Mouse (Mus musculus): ENCODE measurements around the gene Wdr48.

Wdr48 gene

DNA sequence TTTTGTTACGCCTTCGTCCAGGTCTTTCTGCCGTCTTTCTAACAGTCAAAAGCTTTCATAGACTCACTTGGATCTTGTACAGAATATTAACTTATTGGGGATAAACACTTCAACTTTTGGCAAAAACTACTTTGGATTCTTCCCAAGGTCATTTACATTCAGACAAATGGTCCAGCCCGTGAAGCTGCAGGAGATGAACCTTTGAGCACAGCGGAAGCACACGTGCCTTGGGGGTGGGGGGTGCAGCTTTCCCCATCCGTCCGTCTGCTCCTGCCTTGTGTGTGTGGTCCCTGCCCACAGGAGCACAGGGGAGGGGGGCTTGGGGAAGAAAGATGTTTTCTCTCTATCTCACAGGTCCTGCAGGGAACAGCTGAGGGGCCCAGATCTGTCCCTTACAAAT is 31.1 kb downstream of the Wdr48 start:
- no peak for DNase-seq

DNA sequence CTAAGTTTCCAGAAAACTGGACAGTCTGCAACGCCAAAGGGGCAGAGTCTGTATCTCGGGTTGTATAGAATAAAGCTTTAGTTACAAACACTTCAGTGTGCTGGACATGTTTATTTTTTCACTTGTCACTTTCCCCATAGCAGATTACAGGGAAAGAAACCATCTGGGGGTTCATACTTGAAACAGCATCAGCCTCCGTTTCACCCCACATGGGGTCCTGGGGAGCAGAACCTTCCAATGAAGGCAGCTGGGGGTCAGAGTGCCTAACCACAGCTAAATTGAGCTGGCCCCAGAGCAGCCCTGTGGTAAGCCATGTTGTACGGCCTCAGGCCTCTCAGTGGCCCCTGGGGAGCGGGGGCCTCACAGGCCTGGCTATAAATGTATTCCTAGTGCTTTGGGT is 31.8 kb downstream of the Wdr48 start:
- DNase-seq, result no peak

DNA sequence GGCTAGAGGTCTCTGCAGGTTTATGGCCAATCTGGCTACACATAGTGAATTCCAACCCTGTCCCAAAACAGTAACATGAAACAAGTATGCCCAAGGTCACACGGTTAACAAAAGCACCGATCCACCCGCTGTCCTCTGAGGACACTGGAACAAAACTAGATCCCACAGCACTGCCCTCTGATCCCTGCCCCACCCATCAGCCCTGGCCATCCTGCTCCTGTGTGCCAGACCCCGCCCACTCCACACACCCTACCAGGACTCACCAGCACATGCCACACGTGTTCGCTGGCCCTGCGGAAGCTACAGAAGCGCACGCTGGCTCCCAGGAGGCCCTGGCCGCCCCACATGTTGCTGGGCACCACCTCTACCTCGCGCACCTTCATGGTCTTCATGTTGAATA is 37.7 kb downstream of the Wdr48 start:
- DNase-seq, result no peak

DNA sequence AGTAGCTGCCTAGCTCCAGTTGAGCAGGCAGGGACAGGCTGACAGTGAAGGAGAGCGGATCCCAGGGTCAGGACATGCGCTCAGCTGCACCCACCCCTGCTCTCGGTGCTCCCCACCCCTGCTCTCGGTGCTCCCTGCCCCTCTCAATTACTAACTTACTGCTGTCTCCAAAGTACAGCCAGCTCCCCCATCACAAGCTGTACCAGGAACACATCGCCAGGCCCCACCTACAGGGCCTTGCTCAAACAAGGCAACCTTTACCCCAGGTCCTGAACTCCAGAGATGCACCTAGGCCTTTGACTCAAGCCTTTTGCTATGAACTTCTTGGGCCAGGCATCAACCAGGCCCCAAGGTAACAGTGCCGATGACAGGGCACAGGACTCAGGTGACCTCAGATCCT is 39.0 kb downstream of the Wdr48 start:
- no peak for DNase-seq

DNA sequence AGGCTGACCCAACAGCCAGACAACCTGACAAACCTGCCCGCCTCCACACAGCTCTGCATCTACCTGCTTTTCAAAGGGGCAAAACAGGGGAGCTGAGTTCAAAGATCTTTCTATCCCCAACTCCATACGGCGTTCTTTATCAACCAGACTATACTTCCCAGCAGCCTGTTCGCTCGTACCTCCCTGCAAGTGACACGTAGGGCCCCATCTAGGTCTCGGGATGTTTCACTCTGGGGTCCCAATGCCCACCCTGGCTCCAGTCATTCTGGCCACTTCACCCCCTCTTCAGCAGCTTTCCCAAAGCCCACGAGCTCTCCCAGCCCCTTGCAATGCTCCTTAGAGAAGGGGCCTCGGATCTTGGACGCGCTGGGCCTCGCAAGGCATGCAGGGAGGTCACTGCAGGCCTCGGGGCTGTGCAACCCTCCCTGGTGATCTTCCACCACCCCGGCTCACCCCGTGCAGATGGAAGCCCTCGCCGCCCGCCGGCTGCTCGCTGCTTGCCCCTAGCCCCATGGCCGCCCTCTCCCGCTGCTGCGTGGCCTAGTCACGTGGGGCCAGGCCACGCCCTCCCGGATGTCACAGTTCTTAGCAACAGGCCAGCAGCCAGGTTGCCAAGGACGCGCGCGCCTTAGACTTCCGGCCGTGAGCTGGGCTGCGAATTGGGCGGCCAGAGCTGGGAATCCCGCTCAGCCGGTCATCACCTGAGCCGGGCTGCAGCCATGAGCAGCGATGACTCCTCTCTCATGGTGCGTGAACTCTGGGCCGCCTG is 42.5 kb downstream of the Wdr48 start, which contains the start of the genes Gorasp1 and Ttc21a:
Gene Gorasp1 (minus strand): TSS at position 561 of the 769 bp plus-strand sequence.
Gene Ttc21a (plus strand): TSS at position 602 of the 769 bp plus-strand sequence.
- peak; percentile 97 for DNase-seq

DNA sequence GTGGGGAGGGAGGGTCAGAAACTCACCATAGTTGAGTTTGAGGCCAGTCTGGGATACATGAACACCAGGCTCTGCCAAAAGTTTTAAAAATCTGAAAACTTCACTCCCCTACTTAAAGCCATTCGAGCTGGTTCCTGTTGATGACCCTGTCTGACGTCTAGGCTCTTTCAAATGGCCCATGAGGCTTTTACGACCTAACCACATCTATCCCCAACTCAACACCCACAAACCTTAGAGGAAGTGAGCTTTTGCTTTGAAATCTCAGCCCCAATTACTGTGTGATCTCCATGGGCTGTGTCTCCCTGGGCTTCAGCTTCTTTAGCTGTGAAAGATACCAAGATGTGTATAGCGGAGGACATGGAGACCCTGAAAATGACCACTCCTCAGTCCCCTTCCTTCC is 43.8 kb downstream of the Wdr48 start:
- DNase-seq, result no peak

DNA sequence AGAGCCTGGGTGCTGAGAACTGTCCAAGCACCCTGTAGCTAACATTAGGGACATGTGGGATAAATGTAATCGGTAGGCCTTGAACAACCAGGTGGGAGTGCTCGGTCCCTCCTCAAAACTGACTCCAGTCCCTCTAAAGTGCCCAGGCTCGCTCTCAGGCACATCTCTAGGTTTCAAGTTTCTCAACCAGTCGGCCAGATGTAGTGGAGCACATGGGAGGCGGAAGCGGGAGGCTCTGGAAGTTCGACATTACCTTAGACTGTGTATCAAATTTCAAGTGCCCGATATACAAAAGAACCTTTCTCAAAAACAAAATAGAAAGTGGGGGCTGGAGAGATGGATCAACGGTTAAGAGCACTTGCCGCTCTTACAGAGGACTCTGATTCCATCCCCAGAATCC is 45.0 kb downstream of the Wdr48 start:
- DNase-seq, result no peak

DNA sequence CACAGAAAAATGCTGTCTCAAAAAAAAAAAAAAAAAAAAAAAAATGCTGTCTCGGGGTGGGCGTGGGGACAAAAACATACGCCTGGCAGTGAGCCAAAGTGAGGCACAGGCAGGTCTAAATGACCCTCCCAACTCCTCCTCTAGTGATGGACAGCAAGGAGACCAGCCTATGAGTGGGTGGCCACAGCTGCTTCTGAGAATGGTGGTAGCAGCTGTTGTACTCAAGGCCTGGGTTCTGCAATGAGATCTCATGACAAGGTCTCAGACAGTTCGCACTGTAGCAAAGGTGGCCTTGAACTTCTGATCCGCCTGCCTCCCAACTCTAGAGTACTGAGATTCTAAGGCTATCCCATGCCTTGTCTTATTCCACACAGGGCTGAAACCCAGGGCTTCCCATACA is 46.7 kb downstream of the Wdr48 start:
- DNase-seq, result no peak

DNA sequence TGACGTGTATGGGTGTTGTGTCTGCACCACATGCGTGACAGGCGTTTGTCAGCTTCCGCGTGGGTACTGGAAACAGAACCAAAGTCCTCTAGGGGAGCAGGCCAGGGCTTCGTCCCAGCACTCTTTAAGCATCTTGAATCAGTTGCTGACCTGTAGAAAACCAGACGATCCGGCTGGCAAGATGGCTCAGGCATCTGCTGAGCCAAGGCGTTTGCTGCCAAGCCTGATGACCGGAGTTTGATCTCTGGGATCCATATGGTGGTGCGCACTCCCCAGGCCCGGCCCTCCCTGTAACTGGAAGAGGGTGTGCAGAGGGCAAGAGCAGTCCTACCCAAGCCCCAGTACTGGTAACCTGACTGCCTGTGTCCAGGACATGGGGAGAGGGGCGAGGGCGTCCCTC is 47.2 kb downstream of the Wdr48 start:
- no peak for DNase-seq

DNA sequence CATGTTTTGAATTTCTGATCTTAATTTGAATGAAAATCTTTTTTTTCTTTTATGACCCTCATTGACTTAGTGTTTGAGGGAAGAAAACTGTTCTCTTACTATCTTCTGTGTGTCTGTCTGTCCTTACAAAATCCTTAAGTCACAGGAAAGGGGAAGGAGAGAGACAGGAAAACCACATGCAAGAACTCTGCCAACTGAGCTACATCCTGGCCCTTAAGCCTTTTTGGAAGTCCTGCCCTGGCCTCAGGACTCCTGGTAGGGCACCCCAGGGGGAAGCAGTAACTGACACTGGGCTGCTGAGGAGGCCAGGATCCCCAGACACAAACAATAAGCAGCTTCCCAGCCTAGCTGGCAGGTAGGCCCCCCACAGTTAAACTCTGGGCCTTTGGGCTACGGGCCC is 48.6 kb downstream of the Wdr48 start:
- DNase-seq, result no peak

DNA sequence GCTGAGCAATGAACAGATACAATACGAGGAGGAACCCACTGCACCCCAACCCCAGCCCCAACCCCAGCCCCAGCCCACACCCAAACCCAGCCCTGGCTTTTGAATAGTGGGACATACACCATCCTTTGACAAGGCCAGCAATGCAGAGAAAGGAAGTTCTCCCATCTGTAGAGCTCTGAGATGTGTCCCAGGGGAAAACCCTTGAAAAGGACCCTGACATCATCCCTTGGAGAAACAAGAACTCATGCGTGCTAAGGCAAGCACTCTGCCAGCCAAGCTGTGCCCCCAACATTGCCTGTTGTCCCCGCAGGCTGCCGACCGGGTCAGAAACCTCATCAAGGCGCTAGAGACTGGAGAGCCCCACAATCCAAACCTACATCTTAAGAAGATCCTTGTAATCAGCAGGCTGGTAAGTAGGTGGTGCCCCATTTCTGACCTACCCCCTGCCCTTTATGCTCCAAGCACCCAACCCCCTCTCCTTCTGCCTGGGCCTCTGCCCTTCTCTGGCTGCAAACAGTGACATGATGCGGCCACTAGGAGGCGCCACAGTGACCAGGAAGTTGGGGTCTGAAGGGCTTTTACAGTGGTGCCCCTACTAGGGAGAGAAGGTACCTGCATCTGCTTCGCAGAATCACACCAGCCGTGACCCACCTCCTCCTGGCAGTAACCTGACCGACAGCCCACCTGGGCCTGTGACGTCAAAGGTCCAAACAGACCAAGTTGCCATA is 50.7 kb downstream of the Wdr48 start:
- peak; percentile 23 for DNase-seq

DNA sequence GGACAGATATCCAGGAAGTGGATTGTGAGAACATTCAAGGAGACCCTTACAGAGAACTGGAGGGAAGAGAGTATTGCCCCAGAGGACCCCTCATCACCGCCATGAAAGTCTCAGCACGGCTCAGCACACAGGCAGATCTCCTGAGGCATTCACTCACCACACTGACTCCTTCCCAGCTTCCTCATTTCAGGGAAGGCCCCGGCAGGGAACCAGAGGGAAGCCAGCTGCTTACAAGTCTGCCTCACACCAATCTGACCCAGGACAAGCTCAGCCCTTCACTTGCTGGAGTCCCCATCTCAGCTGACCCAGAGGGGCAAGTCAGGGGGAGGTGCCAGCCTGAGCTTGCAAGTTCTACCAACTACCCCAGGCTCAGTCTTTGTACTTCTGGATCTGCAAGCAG is 54.1 kb downstream of the Wdr48 start:
- DNase-seq, result no peak

DNA sequence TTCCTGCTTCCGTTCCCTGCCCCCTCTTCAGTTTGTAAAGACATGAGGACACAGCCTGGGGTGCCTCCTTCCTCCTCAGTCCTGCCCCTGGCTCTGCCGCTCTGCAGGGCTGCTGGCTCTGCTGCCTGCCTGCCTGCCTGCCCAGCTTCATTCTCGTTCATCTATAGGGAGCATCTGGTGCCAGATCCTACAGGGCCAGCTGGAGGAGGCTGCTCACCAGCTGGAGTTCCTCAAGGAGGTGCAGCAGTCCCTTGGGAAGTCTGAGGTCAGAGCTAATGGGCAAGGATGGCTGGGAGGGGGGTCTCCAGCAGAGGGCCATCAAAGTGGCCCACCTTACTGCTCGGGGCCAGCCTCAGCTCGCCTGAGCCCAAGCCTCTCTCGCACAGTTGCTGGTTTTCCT is 55.8 kb downstream of the Wdr48 start:
- no peak for DNase-seq

DNA sequence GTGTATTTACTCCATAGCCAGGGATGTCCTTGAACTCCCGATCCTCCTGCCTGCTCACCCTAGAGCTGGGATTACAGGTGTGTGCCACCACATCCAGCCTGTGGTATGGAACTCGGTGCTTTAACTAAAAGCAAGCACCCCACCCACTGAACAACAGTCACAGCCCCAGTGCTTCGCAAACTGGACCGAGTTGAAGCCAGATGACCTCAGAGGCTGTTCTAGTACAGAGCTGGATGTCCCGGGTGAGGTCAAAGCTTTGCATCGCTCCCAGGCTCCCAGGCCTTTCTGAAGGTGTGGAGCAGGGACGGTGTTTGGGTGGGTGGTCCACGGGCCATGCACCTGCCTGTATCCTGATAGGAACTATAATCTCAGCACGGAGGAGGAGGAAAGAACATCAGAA is 56.7 kb downstream of the Wdr48 start:
- no peak for DNase-seq

DNA sequence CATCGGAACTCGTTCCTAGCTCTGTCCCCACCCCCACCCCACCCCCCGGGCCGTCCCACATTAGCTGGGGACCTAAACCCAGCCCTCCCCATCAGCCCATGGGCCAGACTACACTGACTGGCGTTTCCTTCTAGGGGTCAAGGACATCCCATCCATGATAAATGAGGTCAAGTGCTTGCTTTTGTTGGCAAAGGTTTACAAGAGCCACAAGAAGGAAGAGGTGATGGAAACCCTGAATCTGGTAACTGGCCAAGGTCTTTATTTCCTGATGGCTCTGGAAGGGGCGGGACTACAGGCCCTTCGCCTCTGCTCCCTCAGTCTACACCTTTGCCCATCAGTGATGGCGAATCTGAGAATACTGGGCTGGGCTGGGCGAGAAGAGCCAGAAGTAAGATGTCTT is 64.2 kb downstream of the Wdr48 start:
- no peak for DNase-seq

DNA sequence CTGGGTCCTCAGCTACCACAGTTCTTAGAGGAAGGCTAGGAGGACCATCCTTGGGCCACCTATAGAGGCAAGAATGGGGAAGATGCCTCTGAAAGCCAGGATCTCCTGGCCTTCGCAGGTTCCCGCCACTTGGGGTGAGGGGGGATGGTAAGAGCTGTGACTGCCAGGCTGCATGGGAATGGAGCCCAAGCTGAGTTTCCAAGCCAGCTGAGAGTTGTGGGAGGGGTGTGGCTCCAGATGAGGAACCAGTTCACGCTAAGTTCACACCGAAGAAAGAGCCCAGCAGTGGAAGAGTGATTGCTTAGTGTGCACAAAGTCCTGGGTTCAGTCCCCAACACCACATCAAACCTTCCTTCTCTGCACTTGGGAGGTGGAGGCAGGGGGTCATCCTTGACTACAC is 67.5 kb downstream of the Wdr48 start:
- no peak for DNase-seq

DNA sequence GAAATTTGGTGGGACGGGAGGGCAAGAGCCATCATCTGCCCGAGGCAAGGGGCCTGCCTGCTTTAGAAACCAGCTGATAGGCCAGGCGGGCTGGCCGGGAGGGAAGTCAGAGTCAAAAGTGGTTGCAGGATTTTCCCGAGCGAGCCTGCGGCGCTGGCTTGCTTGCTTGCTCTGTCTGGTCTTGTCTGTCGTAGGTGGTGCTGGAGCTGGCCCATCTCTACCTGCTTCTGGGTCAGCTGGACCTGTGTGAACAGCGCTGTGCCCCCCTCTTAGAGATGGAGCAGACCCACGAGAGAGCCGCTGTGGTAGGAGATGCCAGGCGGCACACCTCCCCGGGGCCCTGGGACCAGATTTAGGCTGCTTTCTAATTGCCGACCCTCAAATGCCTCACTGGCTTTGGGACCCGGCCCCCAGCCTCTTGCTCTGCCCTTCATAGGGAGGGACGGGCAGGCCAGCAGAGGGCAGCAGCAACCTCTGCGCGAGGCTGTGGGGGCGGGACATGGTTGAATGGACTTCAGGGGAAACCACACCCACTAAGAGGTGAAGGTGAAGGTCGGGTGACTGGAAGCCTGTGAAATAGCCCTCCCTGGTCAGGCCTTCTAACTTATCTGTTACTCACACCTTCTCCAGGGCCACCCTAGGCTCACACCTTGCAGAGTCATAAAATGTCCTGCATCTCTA is 68.4 kb downstream of the Wdr48 start:
- DNase-seq, result peak; percentile 87

DNA sequence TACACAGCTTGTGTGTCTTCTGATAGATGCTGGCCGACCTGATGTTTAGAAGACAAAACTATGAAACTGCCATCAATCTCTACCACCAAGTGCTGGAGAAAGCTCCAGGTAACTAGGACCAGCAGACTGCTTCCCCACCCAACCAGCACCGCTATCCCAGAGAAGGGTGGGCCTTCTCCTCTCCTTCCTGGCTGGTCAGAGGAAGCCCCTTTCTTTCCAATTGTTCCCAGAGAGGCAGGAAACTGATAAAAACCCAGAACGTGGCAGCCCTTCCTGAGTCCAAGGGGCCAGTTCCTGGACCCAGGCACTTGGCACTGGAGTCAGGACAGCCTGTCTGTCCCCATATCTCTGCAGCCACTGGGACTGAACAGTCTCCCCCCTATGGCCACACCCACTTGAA is 69.5 kb downstream of the Wdr48 start:
- peak; percentile 60 for DNase-seq

DNA sequence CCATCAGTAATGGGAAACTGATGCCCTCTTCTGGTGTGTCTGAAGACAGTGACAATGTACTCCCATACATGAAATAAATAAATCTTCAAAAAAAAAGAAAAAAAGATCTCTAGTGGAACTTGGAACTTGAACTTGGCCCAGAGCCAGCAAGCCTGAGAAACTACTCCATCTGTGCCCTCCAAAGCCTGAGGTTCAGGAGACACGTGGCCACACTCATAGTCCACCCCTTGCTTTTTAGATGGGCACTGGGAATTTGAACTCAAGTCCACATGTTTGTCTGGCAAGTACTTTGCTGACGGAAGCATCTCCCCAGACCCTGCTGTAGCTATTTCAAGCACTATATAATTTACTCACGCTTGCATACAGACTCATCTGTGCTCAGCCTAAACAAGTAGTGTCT is 70.5 kb downstream of the Wdr48 start:
- DNase-seq, result no peak

DNA sequence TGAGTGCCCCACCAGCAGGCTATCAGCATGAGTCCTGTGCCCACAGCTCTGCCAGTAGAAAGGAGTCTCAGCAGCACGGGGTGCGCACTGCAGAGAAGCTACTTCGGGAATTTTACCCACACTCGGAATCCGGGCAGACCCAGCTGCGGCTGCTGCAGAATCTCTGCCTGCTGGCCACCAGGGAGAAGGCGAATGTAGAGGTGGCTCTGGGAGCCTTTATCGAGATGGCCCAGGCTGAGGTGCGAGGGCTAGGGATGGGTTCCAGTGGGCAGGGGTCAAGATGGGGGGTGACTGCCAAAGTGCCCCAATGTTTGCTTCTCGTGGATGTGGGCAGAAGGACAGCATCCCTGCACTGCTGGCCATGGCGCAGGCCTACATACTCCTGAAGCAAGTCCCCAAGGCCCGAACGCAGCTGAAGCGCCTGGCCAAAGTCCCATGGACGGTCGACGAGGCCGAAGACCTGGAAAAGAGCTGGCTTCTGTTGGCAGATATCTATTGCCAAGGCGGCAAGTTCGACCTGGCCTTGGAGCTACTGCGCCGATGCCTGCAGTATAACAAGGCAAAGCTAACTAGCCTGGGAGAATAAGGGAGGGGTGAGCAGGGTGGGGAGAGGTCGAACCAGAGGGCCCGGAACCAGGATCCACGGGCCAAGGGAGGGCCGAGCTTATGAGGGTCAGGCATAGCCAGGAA is 71.7 kb downstream of the Wdr48 start:
- no peak for DNase-seq

DNA sequence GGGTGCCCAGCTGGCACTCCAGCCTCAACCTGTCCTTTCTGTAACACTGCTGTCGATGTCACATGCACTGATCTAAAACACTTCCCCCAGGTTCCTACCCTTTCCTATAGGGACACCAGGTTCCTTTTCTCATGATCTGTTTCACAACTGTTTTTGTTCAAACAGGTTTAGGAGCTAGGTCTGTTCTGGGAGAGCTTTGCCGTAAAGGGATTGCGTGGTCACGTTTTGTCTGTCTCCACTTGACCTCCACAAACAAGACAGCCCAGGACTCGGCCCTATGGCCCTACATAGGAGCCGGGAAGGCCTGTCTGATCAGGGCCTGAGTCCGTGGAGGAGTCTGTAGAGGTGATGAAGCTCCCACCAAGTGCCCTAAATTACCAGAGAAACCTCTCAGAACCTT is 75.1 kb downstream of the Wdr48 start:
- DNase-seq, result no peak

DNA sequence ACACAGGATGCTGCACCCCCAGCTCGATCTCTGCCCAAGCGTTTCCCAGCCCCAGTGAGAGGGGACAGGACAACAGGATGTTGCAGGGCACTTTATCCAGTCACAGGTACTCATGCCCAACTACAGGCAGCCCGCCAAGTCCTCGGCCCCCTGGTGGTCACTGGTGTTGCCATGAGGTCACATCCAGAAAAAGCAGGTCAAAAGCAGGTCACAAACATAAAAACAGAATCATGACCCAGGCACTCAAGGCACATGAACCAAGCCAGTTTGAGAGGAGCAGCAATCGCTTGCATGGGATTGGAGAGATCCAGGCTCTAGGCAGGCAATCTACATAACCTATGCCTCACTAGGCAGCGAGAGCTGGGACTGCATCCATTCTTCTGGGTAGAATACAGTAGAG is 75.5 kb downstream of the Wdr48 start:
- peak; percentile 78 for DNase-seq

All from lung, postnatal 14 days (tissue).